ENCODE assay signal across 9 mouse cellular contexts in the genomic region with DNA sequence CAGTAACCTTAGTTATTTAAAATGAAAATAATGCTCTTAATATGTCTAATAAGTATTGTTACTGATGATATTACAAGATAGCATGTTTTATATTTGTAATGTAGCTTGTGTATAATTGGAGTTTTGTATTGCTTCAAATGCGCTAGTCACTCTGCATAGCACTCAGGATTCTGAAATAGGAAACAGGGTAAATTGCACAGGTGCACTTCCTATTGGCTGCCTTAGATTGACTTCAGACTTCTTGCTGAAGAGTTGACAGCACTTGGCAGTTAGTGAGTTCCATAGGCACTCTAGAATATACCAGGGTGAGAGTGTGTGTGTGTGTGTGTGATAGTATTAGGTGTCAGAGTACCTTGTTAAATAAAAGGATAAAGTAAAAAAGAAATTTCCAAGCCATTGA. TPM values are rescaled to one million over a fixed set of nuclear protein-coding genes. Genes with fewer than 3 reads are reported as not detected.
DNase-seq lines count a peak whose midpoint lies in the region; ATAC-seq lines count a peak whose summit lies in the region.
"Had no signal": no experiment of that assay in that cellular context is flagged by ENCODE, and none has a peak within 500 bp of the region (broad histone marks: within the 10 kb centered on the region; RNA-seq: fewer than 3 reads in every experiment).

No protein-coding gene starts in this region.

- H3K9ac ChIP-seq in kidney, embryonic 14.5 days (ENCODE audit: low read depth, low read length) = no peak overlapping the region
- H3K9ac ChIP-seq in embryonic facial prominence, embryonic 14.5 days (ENCODE audit: low read depth, low read length) = no peak overlapping the region
- H3K9ac ChIP-seq in intestine, embryonic 14.5 days (ENCODE audit: low read length) = no peak overlapping the region
- no peak overlapping the region for H3K9ac ChIP-seq in midbrain, embryonic 15.5 days

- H3K27ac ChIP-seq in kidney, embryonic 14.5 days (ENCODE audit: low read depth, low read length) = no peak overlapping the region
- H3K27ac ChIP-seq in embryonic facial prominence, embryonic 14.5 days (replicated peaks; ENCODE audit: low read depth, low read length) = no peak overlapping the region
- no peak overlapping the region for H3K27ac ChIP-seq in intestine, embryonic 14.5 days (ENCODE audit: low read depth)
- H3K27ac ChIP-seq in midbrain, embryonic 15.5 days = no peak overlapping the region

- H3K9me3 ChIP-seq in kidney, embryonic 14.5 days (ENCODE audit: control insufficient read depth, low read length) = no peaks in the 10 kb centered on the region
- H3K9me3 ChIP-seq in embryonic facial prominence, embryonic 14.5 days (ENCODE audit: control insufficient read depth, low read length) = no peaks in the 10 kb centered on the region
- H3K9me3 ChIP-seq in intestine, embryonic 14.5 days (ENCODE audit: control insufficient read depth, low read length) = no peaks in the 10 kb centered on the region
- H3K9me3 ChIP-seq in midbrain, embryonic 15.5 days = no peaks in the 10 kb centered on the region
- H3K9me3 ChIP-seq: embryonic facial prominence, embryonic 15.5 days had no signal

- no peak for ATAC-seq in kidney, embryonic 14.5 days (ENCODE audit: low FRiP score, low TSS enrichment)
- no peak for ATAC-seq in embryonic facial prominence, embryonic 14.5 days (ENCODE audit: low read depth)
- no peak for ATAC-seq in intestine, embryonic 14.5 days (replicated peaks; ENCODE audit: low FRiP score, low TSS enrichment, low read depth)
- no peak for ATAC-seq in midbrain, embryonic 15.5 days (replicated peaks)

- H3K4me3 ChIP-seq in kidney, embryonic 14.5 days (ENCODE audit: low read length) = no peak overlapping the region
- 0 out of 2 replicates have a peak overlapping the region, but pooled peaks have one; percentile 8 for H3K4me3 ChIP-seq in embryonic facial prominence, embryonic 14.5 days (ENCODE audit: low read depth, low read length)
- H3K4me3 ChIP-seq in intestine, embryonic 14.5 days (ENCODE audit: low read depth, low read length) = no peak overlapping the region
- H3K4me3 ChIP-seq in midbrain, embryonic 15.5 days = 0 out of 2 replicates have a peak overlapping the region, but pooled peaks have one; percentile 10

- H3K4me1 ChIP-seq in kidney, embryonic 14.5 days (ENCODE audit: control insufficient read depth, insufficient read depth, low read length) = peaks cover 6% of the 10 kb centered on the region; the same call in 1 of the 2 replicates
- H3K4me1 ChIP-seq in embryonic facial prominence, embryonic 14.5 days (ENCODE audit: control insufficient read depth, insufficient read depth, low read length) = peaks cover 6% of the 10 kb centered on the region; the same call in 1 of the 2 replicates
- H3K4me1 ChIP-seq in intestine, embryonic 14.5 days (replicated peaks; ENCODE audit: control insufficient read depth, insufficient read depth, low read length) = peaks cover 6% of the 10 kb centered on the region
- H3K4me1 ChIP-seq in midbrain, embryonic 15.5 days = peaks cover 17% of the 10 kb centered on the region

- H3K4me2 ChIP-seq in kidney, embryonic 14.5 days (replicated peaks; ENCODE audit: low read depth, low read length) = peak overlapping the region; percentile 24; the same call in 1 of the 2 replicates
- H3K4me2 ChIP-seq in embryonic facial prominence, embryonic 14.5 days (ENCODE audit: low read depth, low read length) = peak overlapping the region; percentile 45
- peak overlapping the region; percentile 24; the same call in 1 of the 2 replicates for H3K4me2 ChIP-seq in intestine, embryonic 14.5 days (ENCODE audit: low read length)
- peak overlapping the region; percentile 33 for H3K4me2 ChIP-seq in midbrain, embryonic 15.5 days

- H3K36me3 ChIP-seq in kidney, embryonic 14.5 days (ENCODE audit: control insufficient read depth, insufficient read depth, low read length) = peaks cover 7% of the 10 kb centered on the region; the same call in 1 of the 2 replicates
- H3K36me3 ChIP-seq in embryonic facial prominence, embryonic 14.5 days (ENCODE audit: control insufficient read depth, insufficient read depth, low read length) = peaks cover 15% of the 10 kb centered on the region
- peaks cover 21% of the 10 kb centered on the region for H3K36me3 ChIP-seq in intestine, embryonic 14.5 days (ENCODE audit: control insufficient read depth, insufficient read depth, low read length)
- H3K36me3 ChIP-seq in midbrain, embryonic 15.5 days (replicated peaks) = no peaks in the 10 kb centered on the region

- WGBS in kidney, embryonic 14.5 days = 74% methylated on average over 1 of the region's 1 CpGs
- WGBS in embryonic facial prominence, embryonic 14.5 days = 56% methylated on average over 1 of the region's 1 CpGs
- WGBS in intestine, embryonic 14.5 days = 79% methylated on average over 1 of the region's 1 CpGs
- 88% methylated on average over 1 of the region's 1 CpGs for WGBS in midbrain, embryonic 15.5 days

- no peaks in the 10 kb centered on the region for H3K27me3 ChIP-seq in kidney, embryonic 14.5 days (ENCODE audit: control insufficient read depth, insufficient read depth, low read length)
- no peaks in the 10 kb centered on the region for H3K27me3 ChIP-seq in embryonic facial prominence, embryonic 14.5 days (replicated peaks; ENCODE audit: control insufficient read depth, insufficient read depth, low read length)
- no peaks in the 10 kb centered on the region for H3K27me3 ChIP-seq in intestine, embryonic 14.5 days (replicated peaks; ENCODE audit: control insufficient read depth, insufficient read depth, low read length)
- H3K27me3 ChIP-seq in midbrain, embryonic 15.5 days (replicated peaks) = no peaks in the 10 kb centered on the region
- H3K27me3 ChIP-seq: embryonic facial prominence, embryonic 15.5 days had no signal

- no peak for DNase-seq in kidney, adult 11 months
- peak; percentile 13 for DNase-seq in embryonic facial prominence, embryonic 14.5 days (ENCODE audit: low spot score)
- DNase-seq in intestine, embryonic 14.5 days (ENCODE audit: low spot score) = no peak
- DNase-seq in ovary, postnatal 10 days (ENCODE audit: low spot score) = no peak
- no peak for DNase-seq in urinary bladder, postnatal 36 days (ENCODE audit: low spot score in 2 of 2)
- no peak for DNase-seq in gastrocnemius, postnatal 10 days

RNA-seq across cellular contexts. Expression of gene Arid2, which starts 2.7 kb away (rescaled TPM):
- 33.2 and 36.0 TPM in 2 replicates for polyA plus RNA-seq in kidney, embryonic 14.5 days (2014; fragmentation: Nextera tagmentation; extraction: Ambion mirVana)
- polyA plus RNA-seq in embryonic facial prominence, embryonic 14.5 days (2014; fragmentation: Nextera tagmentation; extraction: Ambion mirVana) = 25.2 and 25.6 TPM in 2 replicates
- polyA plus RNA-seq in intestine, embryonic 14.5 days (2014; fragmentation: Nextera tagmentation; extraction: Ambion mirVana) = 28.1 and 31.1 TPM in 2 replicates
- 21.1 and 22.9 TPM in 2 replicates for polyA plus RNA-seq in midbrain, embryonic 15.5 days (2015; fragmentation: Nextera tagmentation; extraction: Ambion mirVana)
- total RNA-seq in gastrocnemius, postnatal 10 days (2021) = 10 to 100 TPM; 26.6 to 30.9 TPM

Comparison
In these comparisons a context has a peak if more than half of its experiments do, and no peak if none do; other contexts are left out.
1. H3K4me3 ChIP-seq: peak in embryonic facial prominence, embryonic 14.5 days (single experiment) and midbrain, embryonic 15.5 days (single experiment); none in kidney, embryonic 14.5 days (single experiment) and intestine, embryonic 14.5 days (single experiment).
2. Peak in every context shown above with its lines, with median percentiles within 50 percentile points of each other: H3K4me2 ChIP-seq.